Mouse (Mus musculus) limb, embryonic 12.5 days (tissue): ENCODE measurements around the gene Ffar3. TPM values are rescaled to one million over a fixed set of nuclear protein-coding genes. Genes with fewer than 3 reads are reported as not detected.
"Not testable (repeated sequence)": the region's sequence is repeated elsewhere in the genome, so short reads cannot be mapped to it uniquely, and the experiment has no call there.

Experiments
- ATAC-seq: fragments of 200-750 bp; cut with Nextera tagmentation; 2 replicates; pipeline ENCODE4 v1.8.0; 2017; ENCODE audit warnings: low read depth, moderate TSS enrichment; ENCODE audit not compliant: insufficient number of reproducible peaks, insufficient read depth, low FRiP score, low TSS enrichment
- H3K27ac ChIP-seq: fragments of 300-500 bp; sonication (generic); 2 replicates; pipeline ENCODE4 v1.5.1; 2016; ENCODE audit warnings: mild to moderate bottlenecking, moderate library complexity
- H3K27me3 ChIP-seq: fragments of 300-500 bp; sonication (generic); 2 replicates; pipeline ENCODE4 v1.6.1; 2016; ENCODE audit warnings: mild to moderate bottlenecking, moderate library complexity
- H3K36me3 ChIP-seq: fragments of 300-500 bp; sonication (generic); 2 replicates; pipeline ENCODE4 v1.6.1; 2016; ENCODE audit warnings: mild to moderate bottlenecking, moderate library complexity
- H3K4me1 ChIP-seq: fragments of 300-500 bp; sonication (generic); replicated peaks from 2 replicates; pipeline ENCODE4 v1.6.1; 2016
- H3K4me2 ChIP-seq: fragments of 300-500 bp; sonication (generic); 2 replicates; pipeline ENCODE4 v1.6.1; 2016; ENCODE audit warnings: mild to moderate bottlenecking, moderate library complexity
- H3K4me3 ChIP-seq: fragments of 300-500 bp; sonication (generic); replicated peaks from 2 replicates; pipeline ENCODE4 v1.5.1; 2016; ENCODE audit warnings: mild to moderate bottlenecking
- H3K9ac ChIP-seq: fragments of 300-500 bp; sonication (generic); replicated peaks from 2 replicates; pipeline ENCODE4 v1.6.1; 2016; ENCODE audit warnings: mild to moderate bottlenecking, moderate library complexity
- H3K9me3 ChIP-seq: fragments of 300-500 bp; sonication (generic); 2 replicates; pipeline ENCODE4 v1.6.1; 2016; ENCODE audit warnings: mild to moderate bottlenecking, moderate library complexity
- WGBS: fragments of 180-500 bp; shearing (Covaris S2); methylation state at CpG from one replicate; pipeline ENCODE4 v1.1.7; 2016; 5-methylcytosine and 5-hydroxymethylcytosine counted together
- polyA plus RNA-seq: library from polyadenylated mRNA; unstranded; fragments of >200 nt; fragmentation: Nextera tagmentation; extraction: Ambion mirVana; gene quantifications from 2 replicates; pipeline ENCODE4 v1.2.1, GENCODE M21; 2016

The Ffar3 gene
- polyA plus RNA-seq, 1 experiment from 2014 or later = not detected

- Histone ChIP-seq H3K36me3 (no peaks in the 10 kb centered on the region), H3K4me3 (no peak overlapping the region), H3K27me3 (no peaks in the 10 kb centered on the region), H3K4me2 (no peak overlapping the region), H3K27ac (no peak overlapping the region), H3K9me3 (no peaks in the 10 kb centered on the region), H3K4me1 (peaks cover 17% of the 10 kb centered on the region), H3K9ac (no peak overlapping the region)
- WGBS = 24% methylated on average over 7 of the region's 7 CpGs
- no peak for ATAC-seq
These were observed 11.2 kb downstream of the Ffar3 start for GRCm38 (mm10) chr7:30844676-30845297.

- Histone ChIP-seq H3K9me3 (no peaks in the 10 kb centered on the region), H3K9ac (no peak overlapping the region), H3K27me3 (no peaks in the 10 kb centered on the region), H3K4me1 (peaks cover 17% of the 10 kb centered on the region), H3K36me3 (no peaks in the 10 kb centered on the region), H3K4me3 (no peak overlapping the region), H3K27ac (no peak overlapping the region), H3K4me2 (no peak overlapping the region)
- WGBS = 83% methylated on average over 5 of the region's 5 CpGs
- ATAC-seq = no peak
These were observed 13.9 kb downstream of the Ffar3 start for GRCm38 (mm10) chr7:30842092-30842491.

GRCm38 (mm10) chr7:30841379-30841778 lies 14.6 kb downstream of the Ffar3 start:
- WGBS = 75% methylated on average over 4 of the region's 4 CpGs
- Histone ChIP-seq H3K4me1 (peaks cover 17% of the 10 kb centered on the region), H3K4me2 (no peak overlapping the region), H3K9me3 (no peaks in the 10 kb centered on the region), H3K9ac (no peak overlapping the region), H3K4me3 (no peak overlapping the region), H3K36me3 (no peaks in the 10 kb centered on the region), H3K27ac (no peak overlapping the region), H3K27me3 (no peaks in the 10 kb centered on the region)
- ATAC-seq = no peak

- no peak for ATAC-seq
- Histone ChIP-seq H3K4me3 (no peak overlapping the region), H3K27ac (no peak overlapping the region), H3K9me3 (no peaks in the 10 kb centered on the region), H3K36me3 (no peaks in the 10 kb centered on the region), H3K9ac (no peak overlapping the region), H3K4me2 (no peak overlapping the region), H3K27me3 (no peaks in the 10 kb centered on the region), H3K4me1 (peaks cover 17% of the 10 kb centered on the region)
- 90% methylated on average over 3 of the region's 3 CpGs for WGBS
These were observed 15.7 kb downstream of the Ffar3 start for GRCm38 (mm10) chr7:30840306-30840705.

GRCm38 (mm10) chr7:30837277-30837676 lies 18.7 kb downstream of the Ffar3 start:
- Histone ChIP-seq H3K9ac (no peak overlapping the region), H3K9me3 (no peaks in the 10 kb centered on the region), H3K27ac (no peak overlapping the region), H3K36me3 (no peaks in the 10 kb centered on the region), H3K4me1 (no peaks in the 10 kb centered on the region; the same call in 1 of the 2 replicates), H3K4me2 (no peak overlapping the region), H3K27me3 (no peaks in the 10 kb centered on the region), H3K4me3 (no peak overlapping the region)
- no peak for ATAC-seq

- H3K4me1 ChIP-seq, H3K9ac ChIP-seq, H3K4me2 ChIP-seq, H3K36me3 ChIP-seq, ATAC-seq, H3K27me3 ChIP-seq, H3K9me3 ChIP-seq, H3K4me3 ChIP-seq, H3K27ac ChIP-seq: not testable (repeated sequence)
- 51% methylated on average over 9 of the region's 11 CpGs for WGBS
These were observed 23.3 kb downstream of the Ffar3 start for GRCm38 (mm10) chr7:30832684-30833083.

GRCm38 (mm10) chr7:30832261-30832660 lies 23.7 kb downstream of the Ffar3 start:
- 75% methylated on average over 17 of the region's 17 CpGs for WGBS
- no peaks in the 10 kb centered on the region for H3K27me3 ChIP-seq
- H3K9me3 ChIP-seq = no peaks in the 10 kb centered on the region
- no peak for ATAC-seq
- no peak overlapping the region for H3K4me3 ChIP-seq
- no peaks in the 10 kb centered on the region for H3K36me3 ChIP-seq
- no peak overlapping the region for H3K4me2 ChIP-seq
- no peak overlapping the region for H3K9ac ChIP-seq
- H3K27ac ChIP-seq = no peak overlapping the region
- H3K4me1 ChIP-seq = no peaks in the 10 kb centered on the region

GRCm38 (mm10) chr7:30829428-30829827 lies 26.6 kb downstream of the Ffar3 start:
- no peaks in the 10 kb centered on the region for H3K4me1 ChIP-seq
- H3K27me3 ChIP-seq = no peaks in the 10 kb centered on the region
- 66% methylated on average over 3 of the region's 3 CpGs for WGBS
- no peak for ATAC-seq
- no peak overlapping the region for H3K4me3 ChIP-seq
- no peak overlapping the region for H3K4me2 ChIP-seq
- H3K36me3 ChIP-seq = no peaks in the 10 kb centered on the region
- H3K9me3 ChIP-seq = no peaks in the 10 kb centered on the region
- H3K9ac ChIP-seq = no peak overlapping the region
- H3K27ac ChIP-seq = no peak overlapping the region

- not testable (repeated sequence) for H3K4me1 ChIP-seq, H3K27ac ChIP-seq, H3K4me3 ChIP-seq, ATAC-seq, H3K9ac ChIP-seq, H3K9me3 ChIP-seq, H3K27me3 ChIP-seq, H3K4me2 ChIP-seq, H3K36me3 ChIP-seq
These were observed 27.1 kb downstream of the Ffar3 start for GRCm38 (mm10) chr7:30828871-30829270.

- Histone ChIP-seq H3K4me1 (no peaks in the 10 kb centered on the region), H3K36me3 (no peaks in the 10 kb centered on the region), H3K27ac (no peak overlapping the region), H3K9ac (no peak overlapping the region), H3K27me3 (no peaks in the 10 kb centered on the region), H3K4me3 (no peak overlapping the region), H3K9me3 (no peaks in the 10 kb centered on the region), H3K4me2 (no peak overlapping the region)
- ATAC-seq = no peak
- whole genome bisulfite sequencing = 81% methylated on average over 10 of the region's 10 CpGs
These were observed 29.3 kb downstream of the Ffar3 start for GRCm38 (mm10) chr7:30826660-30827059.

GRCm38 (mm10) chr7:30824306-30824705 lies 31.7 kb downstream of the Ffar3 start:
- Histone ChIP-seq H3K9ac (no peak overlapping the region), H3K27ac (no peak overlapping the region), H3K4me3 (no peak overlapping the region), H3K36me3 (no peaks in the 10 kb centered on the region), H3K4me1 (no peaks in the 10 kb centered on the region), H3K4me2 (no peak overlapping the region), H3K9me3 (no peaks in the 10 kb centered on the region), H3K27me3 (no peaks in the 10 kb centered on the region)
- no peak for ATAC-seq
- 93% methylated on average over 3 of the region's 3 CpGs for WGBS

GRCm38 (mm10) chr7:30823675-30824074 lies 32.3 kb downstream of the Ffar3 start, which contains the start of gene Ffar2:
Gene Ffar2, minus strand, starts transcription at chr7:30823775.
- Histone ChIP-seq H3K4me2 (no peak within 1 kb of the TSS), H3K4me1 (no peaks in the 10 kb centered on the region), H3K4me3 (no peak within 1 kb of the TSS), H3K9me3 (no peaks in the 10 kb centered on the region), H3K9ac (no peak within 1 kb of the TSS), H3K27me3 (no peaks in the 10 kb centered on the region), H3K27ac (no peak within 1 kb of the TSS), H3K36me3 (no peaks in the 10 kb centered on the region)
- 91% methylated on average over 18 of the region's 18 CpGs for WGBS
- no peak for ATAC-seq
